Mouse (Mus musculus) spleen, adult 12 weeks (tissue): Measurements from ENCODE around the gene Ylpm1.

ENCODE experiments used
- DNase-seq: peaks from one replicate; pipeline ENCODE4 v3.0.0; 2022; ENCODE audit warnings: low spot score

The Ylpm1 gene

GRCm38 (mm10) chr12:85009776-85010175 lies 13.7 kb downstream of the Ylpm1 start:
- no peak for DNase-seq

- no peak for DNase-seq
Observed at GRCm38 (mm10) chr12:85010541-85010940, 14.4 kb downstream of the Ylpm1 start.

- DNase-seq = no peak
Observed at GRCm38 (mm10) chr12:85012185-85012584, 16.1 kb downstream of the Ylpm1 start.

GRCm38 (mm10) chr12:85022071-85022470 lies 25.9 kb downstream of the Ylpm1 start:
- DNase-seq = no peak

- peak; percentile 6 for DNase-seq
Observed at GRCm38 (mm10) chr12:85032710-85033109, 36.6 kb downstream of the Ylpm1 start.

GRCm38 (mm10) chr12:85051218-85051617 lies 55.1 kb downstream of the Ylpm1 start:
- no peak for DNase-seq

- no peak for DNase-seq
Observed at GRCm38 (mm10) chr12:85071043-85071442, 74.9 kb downstream of the Ylpm1 start.

- DNase-seq = no peak
Observed at GRCm38 (mm10) chr12:85077100-85077499, 81.0 kb downstream of the Ylpm1 start.

GRCm38 (mm10) chr12:85084257-85084656 lies 88.1 kb downstream of the Ylpm1 start:
- DNase-seq = no peak

GRCm38 (mm10) chr12:85084941-85085340 lies 88.8 kb downstream of the Ylpm1 start:
- DNase-seq = no peak

- no peak for DNase-seq
Observed at GRCm38 (mm10) chr12:85087845-85088244, 91.7 kb downstream of the Ylpm1 start.

- no peak for DNase-seq
Observed at GRCm38 (mm10) chr12:85091190-85091589, 95.1 kb downstream of the Ylpm1 start.

GRCm38 (mm10) chr12:85092214-85092613 lies 96.1 kb downstream of the Ylpm1 start:
- peak; percentile 53 for DNase-seq

- DNase-seq = no peak
Observed at GRCm38 (mm10) chr12:85094010-85094409, 97.9 kb downstream of the Ylpm1 start.

- no peak for DNase-seq
Observed at GRCm38 (mm10) chr12:85094706-85095105, 98.6 kb downstream of the Ylpm1 start.

- no peak for DNase-seq
Observed at GRCm38 (mm10) chr12:85095146-85095545, 99.0 kb downstream of the Ylpm1 start.

- DNase-seq = no peak
Observed at GRCm38 (mm10) chr12:85095859-85096258, 99.7 kb downstream of the Ylpm1 start.

GRCm38 (mm10) chr12:85101001-85101400 lies 104.9 kb downstream of the Ylpm1 start:
- no peak for DNase-seq

GRCm38 (mm10) chr12:85101521-85102106 lies 105.5 kb downstream of the Ylpm1 start:
- no peak for DNase-seq

GRCm38 (mm10) chr12:85103096-85103495 lies 107.0 kb downstream of the Ylpm1 start:
- no peak for DNase-seq

- no peak for DNase-seq
Observed at GRCm38 (mm10) chr12:85104789-85105188, 108.7 kb downstream of the Ylpm1 start.

GRCm38 (mm10) chr12:85106292-85106691 lies 110.2 kb downstream of the Ylpm1 start:
- no peak for DNase-seq

GRCm38 (mm10) chr12:85108643-85109042 lies 112.5 kb downstream of the Ylpm1 start:
- no peak for DNase-seq

- no peak for DNase-seq
Observed at GRCm38 (mm10) chr12:85109426-85109825, 113.3 kb downstream of the Ylpm1 start.
